Mouse (Mus musculus): ENCODE results near the gene Fbxl7.

- TF ChIP-seq GATA1 (IDR thresholded peaks at IDR 0.05; ENCODE audit: borderline replicate concordance, low read length) (no peak), CTCF (IDR thresholded peaks at IDR 0.05; ENCODE audit: low read depth, low read length) (no peak), POLR2AphosphoS5 (IDR thresholded peaks at IDR 0.05; ENCODE audit: insufficient replicate concordance, low read depth, low read length) (no peak)
Observed at GRCm38 (mm10) chr15:26578500-26578899, 316.9 kb downstream of the Fbxl7 start.

Measured in G1E (cell line).